Mouse (Mus musculus): ENCODE results near the gene Gm38392.
"Not testable (repeated sequence)": the region's sequence is repeated elsewhere in the genome, so short reads cannot be mapped to it uniquely, and the experiment has no call there.

The Gm38392 gene

DNA sequence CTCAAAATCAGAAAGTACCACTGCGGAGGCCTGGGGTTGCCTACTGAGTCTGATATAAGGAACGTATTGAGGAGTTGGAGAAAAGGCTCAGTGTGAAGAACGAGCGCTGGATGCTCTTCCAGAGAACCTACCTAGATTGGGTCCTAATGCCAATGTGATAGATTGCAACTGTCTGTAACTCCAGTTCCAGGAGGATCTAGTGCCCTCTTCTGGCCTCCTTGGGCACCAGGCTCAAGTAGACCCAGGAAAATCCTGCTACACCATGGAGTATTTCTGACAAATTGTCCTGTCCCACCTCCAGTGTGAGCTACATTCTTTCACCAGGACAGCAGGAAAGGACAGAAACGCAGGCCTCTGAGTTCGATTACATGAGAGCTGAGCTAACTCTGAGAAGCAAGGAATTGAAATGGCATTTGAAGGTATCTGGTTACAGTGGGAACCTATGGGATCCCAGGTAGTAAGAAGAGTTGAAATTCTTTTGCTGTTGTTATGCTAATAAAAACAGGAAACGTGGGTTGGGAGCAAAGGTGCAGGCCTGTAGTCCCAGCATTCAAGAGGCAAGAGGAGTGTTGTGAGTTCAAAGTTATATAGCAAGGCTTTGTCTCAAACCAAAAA, 10.4 kb downstream of the Gm38392 start:
- DNase-seq (ENCODE audit: low read depth, low spot score): peak; percentile 95

DNA sequence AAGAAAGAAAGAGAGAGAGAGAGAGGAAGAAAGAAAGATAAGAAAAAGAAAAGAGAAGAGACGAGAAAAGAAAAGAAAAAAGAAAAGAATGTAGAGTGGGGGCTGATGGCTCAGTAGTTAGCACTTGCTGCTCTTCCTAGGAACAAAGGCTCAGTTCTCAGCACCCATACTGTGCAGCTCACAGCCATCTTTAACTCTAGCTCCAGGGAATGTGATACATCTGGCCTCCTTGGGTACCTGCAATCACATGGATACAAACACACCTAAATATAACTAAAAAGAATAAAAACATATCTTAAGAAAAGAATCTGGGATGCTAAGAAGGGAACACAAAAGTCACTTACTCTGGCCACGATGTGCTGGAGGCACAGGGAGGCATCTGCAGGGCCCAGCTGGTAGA, 10.9 kb downstream of the Gm38392 start:
- no peak for DNase-seq (ENCODE audit: low read depth, low spot score)

DNA sequence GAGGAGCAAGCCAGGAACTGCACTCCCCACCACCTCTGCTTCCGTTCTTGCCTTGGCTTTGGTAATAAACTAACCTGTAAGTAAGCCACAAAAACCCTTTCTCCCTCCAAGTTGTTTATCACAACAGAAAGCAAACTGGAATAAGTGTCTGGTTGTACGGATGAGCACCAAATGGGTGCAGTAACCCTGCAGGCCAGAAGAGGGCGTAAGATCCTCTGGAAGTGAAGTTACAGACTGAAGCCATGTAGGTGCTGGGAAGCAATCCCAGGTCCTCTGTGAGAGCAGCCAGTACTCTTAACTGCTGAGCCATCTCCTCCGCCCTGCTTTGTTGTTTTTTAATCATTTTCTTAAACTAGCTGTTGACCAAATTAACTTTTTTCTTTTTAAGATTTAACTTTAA, 13.0 kb downstream of the Gm38392 start:
- peak; percentile 75 for DNase-seq (ENCODE audit: low read depth, low spot score)

GRCm38 (mm10) chr3:88271859-88272258, 15.2 kb downstream of the Gm38392 start:
- no peak for DNase-seq (ENCODE audit: low read depth, low spot score)

- not testable (repeated sequence) for DNase-seq (ENCODE audit: low read depth, low spot score)
Measured at GRCm38 (mm10) chr3:88271298-88271697, 15.7 kb downstream of the Gm38392 start.

DNA sequence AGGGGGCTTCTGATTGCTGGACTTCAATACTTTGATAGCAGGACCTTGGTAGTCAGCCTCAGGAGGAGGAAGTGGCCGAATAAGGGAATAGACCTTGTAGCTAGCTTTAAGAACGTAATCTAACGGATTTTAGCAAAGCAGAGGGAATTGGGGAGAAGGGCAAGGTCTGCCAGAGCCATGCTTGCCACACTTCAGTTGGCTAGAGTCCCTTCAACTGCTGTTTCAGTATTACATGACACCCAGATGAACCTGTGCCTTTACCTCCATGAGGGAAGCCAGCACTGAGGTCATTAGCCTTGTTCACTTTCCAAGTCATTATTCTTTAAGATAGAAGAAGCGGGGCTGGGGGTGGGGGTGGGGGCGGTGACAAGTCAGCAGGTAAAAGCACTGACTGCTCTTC, 18.0 kb downstream of the Gm38392 start:
- no peak for DNase-seq (ENCODE audit: low read depth, low spot score)

- not testable (repeated sequence) for DNase-seq (ENCODE audit: low read depth, low spot score)
Measured at GRCm38 (mm10) chr3:88268014-88268413, 19.0 kb downstream of the Gm38392 start.

- DNase-seq (ENCODE audit: low read depth, low spot score): no peak
Measured at GRCm38 (mm10) chr3:88262346-88262745, 24.7 kb downstream of the Gm38392 start.

DNA sequence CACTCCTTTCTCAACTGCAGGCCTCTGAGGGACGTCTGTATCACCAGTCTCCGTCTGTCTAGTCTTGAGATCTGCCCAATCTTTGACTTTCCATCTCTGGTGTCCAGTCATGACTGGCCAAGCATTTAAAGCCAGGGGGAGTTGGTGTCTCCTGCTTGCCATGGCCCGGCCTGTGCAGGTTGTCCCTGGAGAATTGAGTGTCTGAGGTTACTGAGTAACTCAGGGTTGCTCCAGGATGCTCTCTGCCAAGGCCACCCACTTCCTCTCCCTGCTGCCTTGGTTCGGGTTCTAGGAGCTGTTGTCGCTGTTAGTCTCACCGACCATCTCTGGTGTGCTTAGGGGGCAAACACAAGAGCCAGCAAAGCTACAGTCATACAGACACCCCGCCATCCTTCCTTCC, 30.6 kb downstream of the Gm38392 start:
- no peak for DNase-seq (ENCODE audit: low read depth, low spot score)

GRCm38 (mm10) chr3:88255950-88256349, 31.1 kb downstream of the Gm38392 start:
- DNase-seq (ENCODE audit: low read depth, low spot score): no peak

DNA sequence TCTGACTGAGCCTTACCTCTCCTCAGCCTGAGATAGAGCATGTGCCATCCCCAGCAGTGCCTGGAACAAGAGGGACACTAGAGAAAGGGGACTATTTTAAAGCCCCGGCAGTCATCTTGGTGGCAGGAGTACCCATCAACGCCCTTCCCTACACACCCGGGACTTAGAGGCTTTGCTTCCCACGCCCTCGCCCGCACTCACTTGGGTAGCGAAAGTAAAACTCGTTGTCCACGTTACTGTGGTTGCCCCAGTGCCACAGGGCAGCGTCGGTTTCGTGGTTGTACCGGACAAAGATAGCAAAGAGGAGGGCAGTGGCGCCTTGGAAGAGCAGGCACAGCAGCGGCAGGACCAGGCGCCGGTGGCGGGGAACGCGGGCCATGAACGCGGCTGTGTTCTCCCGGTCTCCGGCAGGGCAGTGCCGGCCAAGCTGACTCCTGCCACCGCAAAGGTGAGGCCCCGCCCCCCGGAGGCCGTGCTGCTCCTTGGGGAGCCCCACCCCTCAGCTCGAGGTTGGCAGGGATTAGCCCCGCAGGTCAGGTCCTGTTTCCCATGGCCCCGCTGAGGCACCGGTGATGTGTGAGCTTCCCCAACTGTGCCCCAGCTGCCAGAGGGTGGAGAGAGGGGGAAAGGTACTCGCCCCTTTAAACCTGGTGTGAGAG, 32.6 kb downstream of the Gm38392 start, which contains the start of gene Rhbg:
Gene Rhbg (minus strand): TSS at position 442 of the 659 bp plus-strand sequence.
- DNase-seq (ENCODE audit: low read depth, low spot score): no peak

DNA sequence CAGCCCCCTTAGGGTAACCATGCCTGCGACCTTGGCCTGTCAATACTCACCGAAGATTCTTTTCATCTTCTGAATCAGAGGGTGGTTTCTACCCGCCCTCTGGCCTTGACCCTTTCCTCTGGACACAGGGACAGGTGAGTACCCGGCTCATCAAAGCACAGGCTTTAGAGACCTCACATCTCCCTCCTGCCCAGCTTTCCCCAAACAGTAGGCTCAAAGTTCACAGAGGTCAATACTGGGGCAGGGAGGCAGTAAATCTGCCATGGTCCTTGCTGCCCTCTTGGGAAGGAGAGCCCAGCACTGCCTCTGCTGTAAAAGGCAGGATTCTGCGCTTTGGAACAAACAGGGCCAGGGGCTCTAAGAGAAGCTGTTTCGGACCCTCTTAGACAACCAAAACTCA, 34.3 kb downstream of the Gm38392 start:
- DNase-seq (ENCODE audit: low read depth, low spot score): no peak

- no peak for DNase-seq (ENCODE audit: low read depth, low spot score)
Measured at GRCm38 (mm10) chr3:88248406-88248805, 38.6 kb downstream of the Gm38392 start.

- peak; percentile 72 for DNase-seq (ENCODE audit: low read depth, low spot score)
Measured at GRCm38 (mm10) chr3:88247666-88248065, 39.3 kb downstream of the Gm38392 start.

GRCm38 (mm10) chr3:88245811-88246210, 41.2 kb downstream of the Gm38392 start:
- DNase-seq (ENCODE audit: low read depth, low spot score): peak; percentile 90

DNA sequence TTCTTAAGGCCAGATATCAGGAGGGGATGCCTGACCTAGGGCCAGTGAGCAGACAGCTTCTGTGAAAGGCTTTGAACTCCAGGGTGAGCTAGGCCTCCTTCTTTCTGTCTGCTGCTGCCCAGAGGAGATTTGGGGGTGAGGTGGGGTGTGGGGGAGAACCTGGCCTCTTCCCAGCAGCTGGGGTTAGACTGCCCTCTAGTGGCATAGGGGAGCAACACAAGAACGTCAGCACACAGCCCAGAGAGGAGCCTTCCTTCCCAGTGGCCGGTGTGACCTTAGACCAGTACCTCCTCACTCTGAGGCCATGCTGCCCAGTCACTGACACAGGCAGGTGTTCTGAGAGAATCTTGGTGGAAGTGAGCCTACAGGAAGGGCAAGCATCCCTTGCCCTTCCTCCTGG, 42.9 kb downstream of the Gm38392 start:
- DNase-seq (ENCODE audit: low read depth, low spot score): peak; percentile 53

DNA sequence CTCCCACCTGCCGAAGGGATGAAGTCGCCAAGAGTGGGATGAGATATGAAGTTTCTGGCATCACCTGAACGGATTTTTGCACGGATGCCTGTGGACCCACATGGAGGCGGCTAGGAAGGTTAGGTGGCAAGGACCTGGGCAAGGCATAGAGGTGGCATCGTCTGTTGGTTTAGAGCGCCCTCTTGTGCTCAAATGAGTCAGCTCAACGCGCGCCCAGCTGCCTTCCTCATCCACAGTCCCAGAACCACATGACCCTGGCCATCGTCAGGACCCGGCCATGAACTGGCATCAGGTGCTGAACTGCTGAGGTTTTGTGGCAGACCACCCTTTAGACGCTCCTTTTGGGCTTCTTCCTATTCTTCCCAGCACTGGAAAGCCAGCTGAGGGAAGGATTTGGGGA, 44.5 kb downstream of the Gm38392 start:
- DNase-seq (ENCODE audit: low read depth, low spot score): peak; percentile 74

DNA sequence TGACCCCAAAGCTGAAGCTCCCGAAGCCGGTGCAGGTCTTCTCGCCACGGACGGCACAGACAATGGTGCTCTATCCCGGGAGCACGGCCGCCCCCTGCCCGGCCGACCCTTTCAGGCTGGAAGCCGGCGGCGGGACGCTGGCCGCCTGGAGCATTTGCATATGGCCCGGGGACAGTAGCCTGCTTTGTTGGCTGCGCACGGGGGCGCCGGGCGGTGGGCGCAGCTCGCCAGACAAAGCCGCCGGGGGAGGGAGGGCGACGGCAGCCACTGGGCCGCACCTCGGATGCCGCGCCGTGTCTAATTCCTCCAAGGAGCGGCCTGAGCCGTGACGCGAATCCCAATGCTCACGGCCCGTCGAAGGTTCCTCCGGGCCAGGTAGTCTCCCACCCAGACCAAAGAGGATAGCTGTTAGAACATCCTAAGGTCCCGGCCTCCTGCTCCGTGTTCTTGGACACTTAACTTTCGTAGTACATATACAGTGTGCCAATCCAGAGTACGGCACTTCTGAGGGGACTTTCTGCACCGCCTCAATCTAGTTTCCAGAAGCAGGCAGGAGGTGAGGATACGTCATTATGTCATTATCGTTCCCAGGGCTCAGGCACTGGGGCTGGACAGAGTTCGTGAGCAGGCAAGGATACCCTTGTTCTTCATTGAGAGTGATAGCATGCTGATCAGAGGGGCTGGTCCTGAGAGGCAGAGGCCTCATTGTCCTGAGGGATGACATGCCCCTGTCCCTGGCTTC, 45.8 kb downstream of the Gm38392 start:
- no peak for DNase-seq (ENCODE audit: low read depth, low spot score)

DNA sequence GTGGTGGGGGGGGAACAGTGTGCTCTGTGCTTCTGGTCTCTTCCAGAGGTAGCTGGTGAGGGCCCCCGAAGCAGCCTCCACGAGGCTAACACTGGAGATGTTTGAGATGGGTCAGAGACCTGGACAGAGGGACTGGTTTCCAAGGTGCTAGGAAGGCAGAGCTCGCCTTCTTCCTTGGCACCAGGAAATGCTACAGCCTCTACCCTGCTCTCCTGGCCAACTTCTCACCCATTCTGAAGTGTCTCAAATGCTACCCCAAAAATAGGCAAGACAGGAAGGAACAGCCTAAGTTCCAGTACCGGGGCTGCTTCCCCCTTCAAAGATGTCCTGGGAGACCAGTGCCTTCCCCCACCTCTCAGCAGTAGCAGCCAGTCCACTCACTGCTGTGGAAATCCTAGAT, 47.6 kb downstream of the Gm38392 start:
- no peak for DNase-seq (ENCODE audit: low read depth, low spot score)

GRCm38 (mm10) chr3:88238866-88239391, 48.1 kb downstream of the Gm38392 start:
- no peak for DNase-seq (ENCODE audit: low read depth, low spot score)

- no peak for DNase-seq (ENCODE audit: low read depth, low spot score)
Measured at GRCm38 (mm10) chr3:88237556-88238194, 49.3 kb downstream of the Gm38392 start.

DNA sequence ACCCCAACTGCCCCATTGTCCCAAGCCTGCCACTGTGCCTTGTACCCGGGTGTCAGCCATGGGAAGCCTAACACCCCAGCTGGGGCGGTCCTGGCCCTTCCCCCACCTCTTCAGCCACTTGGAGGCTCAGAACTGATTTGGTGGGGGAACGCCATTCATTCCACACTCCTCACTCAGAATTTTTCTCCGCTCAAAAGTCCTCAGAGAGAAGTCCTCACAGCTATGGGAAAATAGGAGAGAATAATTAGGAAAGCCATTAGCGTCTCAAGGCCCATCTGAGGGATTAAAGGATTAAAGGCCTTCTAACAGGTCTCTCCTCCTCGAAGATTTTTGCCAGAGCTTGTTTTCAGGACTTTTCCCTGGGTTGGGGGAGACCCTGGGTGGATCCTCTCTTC, 49.9 kb downstream of the Gm38392 start:
- DNase-seq (ENCODE audit: low read depth, low spot score): no peak

All from ES-CJ7 (cell line).